In the genomic region with DNA sequence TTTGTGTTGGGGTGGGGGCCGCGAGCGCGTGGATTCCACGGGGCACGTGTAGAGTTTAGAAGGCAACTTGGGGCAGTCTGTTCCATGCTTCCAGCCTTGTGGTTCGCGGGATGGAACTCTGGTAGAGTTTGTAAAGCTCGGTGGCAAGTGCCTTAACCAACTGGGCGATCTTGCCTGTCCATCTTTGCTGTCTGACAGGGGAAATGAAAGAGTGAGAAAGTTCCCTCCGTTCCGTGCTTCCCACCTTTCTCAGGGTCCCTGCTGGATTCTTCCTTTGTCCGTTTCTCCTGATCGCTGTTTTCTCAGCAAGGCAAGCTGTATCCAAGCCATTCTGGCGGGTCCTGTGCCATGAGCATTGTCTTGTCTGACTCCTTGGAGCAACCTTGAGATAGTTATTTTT, we compare ENCODE assay signal across 8 mouse cellular contexts. TPM values are rescaled to one million over a fixed set of nuclear protein-coding genes. Genes with fewer than 3 reads are reported as not detected.
DNase-seq lines count a peak whose midpoint lies in the region; ATAC-seq and TF ChIP-seq lines count a peak whose summit lies in the region.

No protein-coding gene starts in this region.

- peak overlapping the region; percentile 87 for H3K4me3 ChIP-seq in heart, adult 2 months
- H3K4me3 ChIP-seq in MEL (ENCODE audit: control insufficient read depth in 1 of 2, insufficient read depth in 1 of 2, low read depth in 2 of 2, low read length in 2 of 2), result peak overlapping the region; percentile 68 to 79
- H3K4me3 ChIP-seq in forebrain, embryonic 15.5 days, result peak overlapping the region; percentile 75
- H3K4me3 ChIP-seq in liver, postnatal 0 days (ENCODE audit: low read depth, low read length), result peak overlapping the region; percentile 92

- intact Hi-C loops in heart, adult 2 months (cut with DNase I), result no loop called here
- intact Hi-C loops in heart, postnatal 36 days (cut with DNase I), result no loop called here

- no peak for TF ChIP-seq RAD21 in MEL (IDR thresholded peaks at IDR 0.05; ENCODE audit: low read depth, low read length)

- TF ChIP-seq POLR2A in heart, adult 2 months (IDR thresholded peaks at IDR 0.05; ENCODE audit: insufficient read depth, low read depth, low read length), result no peak
- no peak; a peak in 1 of 4 replicates for TF ChIP-seq POLR2A in MEL (IDR thresholded peaks at IDR 0.05; ENCODE audit: control insufficient read depth in 1 of 2, insufficient read depth in 1 of 2, low read depth in 1 of 2, low read length in 2 of 2, poor library complexity in 1 of 2)

- WGBS in heart, adult 2 months, result 2% methylated on average over 15 of the region's 15 CpGs
- WGBS in forebrain, embryonic 15.5 days, result 7% methylated on average over 15 of the region's 15 CpGs
- WGBS in liver, postnatal 0 days (ENCODE audit: insufficient replicate concordance), result 2% methylated on average over 15 of the region's 15 CpGs

- no peak for DNase-seq in heart, adult 2 months
- no peak for DNase-seq in heart, postnatal 36 days
- DNase-seq in MEL (ENCODE audit: low read depth, low spot score), result peak; percentile 62
- no peak for DNase-seq in liver, postnatal 0 days
- no peak for DNase-seq in adrenal gland, adult 18-20 months (ENCODE audit: low spot score in 2 of 2)
- no peak for DNase-seq in layer of hippocampus, postnatal 36 days
- no peak for DNase-seq in kidney, adult 18-20 months

- peaks cover 5% of the 10 kb centered on the region for H3K4me1 ChIP-seq in heart, adult 2 months (ENCODE audit: control insufficient read depth, insufficient read depth, low read length)
- peaks cover 0 to 4% of the 10 kb centered on the region in 2 experiments; a peak in 2 of 4 replicates for H3K4me1 ChIP-seq in MEL (ENCODE audit: control insufficient read depth in 1 of 2, insufficient read depth in 2 of 2, low read length in 2 of 2)
- H3K4me1 ChIP-seq in forebrain, embryonic 15.5 days, result peaks cover 14% of the 10 kb centered on the region
- peaks cover 16% of the 10 kb centered on the region for H3K4me1 ChIP-seq in liver, postnatal 0 days (ENCODE audit: insufficient read depth)

- no peak for TF ChIP-seq EP300 in heart, adult 2 months (IDR thresholded peaks at IDR 0.05; ENCODE audit: insufficient read depth, low read depth, low read length)
- TF ChIP-seq EP300 in MEL (IDR thresholded peaks at IDR 0.05; ENCODE audit: low read depth in 1 of 2, low read length in 2 of 2), result no peak
- no peak for TF ChIP-seq EP300 in liver, postnatal 0 days (IDR thresholded peaks at IDR 0.05; ENCODE audit: low read depth)

- no peaks in the 10 kb centered on the region for H3K27me3 ChIP-seq in heart, adult 2 months (ENCODE audit: control insufficient read depth, insufficient read depth, low read length)
- no peaks in the 10 kb centered on the region for H3K27me3 ChIP-seq in MEL (ENCODE audit: control insufficient read depth in 1 of 2, insufficient read depth in 2 of 2, low read length in 2 of 2)
- peaks cover 17% of the 10 kb centered on the region; the same call in 1 of the 2 replicates for H3K27me3 ChIP-seq in forebrain, embryonic 15.5 days
- H3K27me3 ChIP-seq in liver, postnatal 0 days (ENCODE audit: insufficient read depth, low read length), result peaks cover 7% of the 10 kb centered on the region; the same call in 1 of the 2 replicates

- peak overlapping the region; percentile 89 for H3K9ac ChIP-seq in heart, adult 2 months (ENCODE audit: low read depth, low read length)
- peak overlapping the region; percentile 98 for H3K9ac ChIP-seq in MEL (ENCODE audit: control insufficient read depth, low read depth, low read length, poor library complexity, severe bottlenecking)
- H3K9ac ChIP-seq in forebrain, embryonic 15.5 days (replicated peaks), result peak overlapping the region; percentile 72
- peak overlapping the region; percentile 81 for H3K9ac ChIP-seq in liver, postnatal 0 days (replicated peaks)

- no peaks in the 10 kb centered on the region for H3K9me3 ChIP-seq in MEL (replicated peaks; ENCODE audit: insufficient read depth, low read length)
- no peaks in the 10 kb centered on the region for H3K9me3 ChIP-seq in forebrain, embryonic 15.5 days
- H3K9me3 ChIP-seq in liver, postnatal 0 days (ENCODE audit: low read length), result no peaks in the 10 kb centered on the region

- ATAC-seq in forebrain, embryonic 15.5 days (replicated peaks), result peak; percentile 27; the same call in 1 of the 2 replicates
- peak; percentile 51 for ATAC-seq in liver, postnatal 0 days

- H3K27ac ChIP-seq in heart, adult 2 months, result peak overlapping the region; percentile 81
- H3K27ac ChIP-seq in MEL (ENCODE audit: control insufficient read depth, low read depth, low read length), result peak overlapping the region; percentile 67
- H3K27ac ChIP-seq in forebrain, embryonic 15.5 days (replicated peaks), result no peak overlapping the region
- no peak overlapping the region for H3K27ac ChIP-seq in liver, postnatal 0 days (ENCODE audit: low read depth)

- peaks cover 3% of the 10 kb centered on the region; the same call in 1 of the 2 replicates for H3K79me2 ChIP-seq in heart, adult 2 months (replicated peaks; ENCODE audit: control insufficient read depth, insufficient read depth, low read length)
- peaks cover 25% of the 10 kb centered on the region for H3K79me2 ChIP-seq in MEL (ENCODE audit: control insufficient read depth, insufficient read depth, low read length, poor library complexity)

- H3K36me3 ChIP-seq in heart, adult 2 months (ENCODE audit: control insufficient read depth, insufficient read depth, low read length), result peaks cover 2% of the 10 kb centered on the region; the same call in 1 of the 2 replicates
- peaks cover 7 to 14% of the 10 kb centered on the region in 2 experiments for H3K36me3 ChIP-seq in MEL (ENCODE audit: control insufficient read depth in 1 of 2, insufficient read depth in 2 of 2, low read length in 2 of 2)
- H3K36me3 ChIP-seq in forebrain, embryonic 15.5 days, result no peaks in the 10 kb centered on the region
- peaks cover 13% of the 10 kb centered on the region for H3K36me3 ChIP-seq in liver, postnatal 0 days (replicated peaks; ENCODE audit: insufficient read depth, low read length)

- H3K4me2 ChIP-seq in forebrain, embryonic 15.5 days (replicated peaks), result peak overlapping the region; percentile 82
- peak overlapping the region; percentile 89 for H3K4me2 ChIP-seq in liver, postnatal 0 days (ENCODE audit: low read depth, low read length)

- TF ChIP-seq CTCF in heart, adult 2 months (IDR thresholded peaks at IDR 0.05), result no peak
- TF ChIP-seq CTCF in MEL (IDR thresholded peaks at IDR 0.05 in 2 of 3, conservative IDR thresholded peaks at IDR 0.05 in 1 of 3; ENCODE audit: control insufficient read depth in 1 of 3, insufficient read depth in 1 of 3, low read depth in 2 of 3, low read length in 3 of 3, poor library complexity in 1 of 3, severe bottlenecking in 1 of 3), result no peak
- no peak for TF ChIP-seq CTCF in liver, postnatal 0 days (IDR thresholded peaks at IDR 0.05; ENCODE audit: low read depth)

TF ChIP-seq in MEL, 35 proteins besides CTCF, POLR2A, EP300 and RAD21:
- TF ChIP-seq GABPA (IDR thresholded peaks at IDR 0.05; ENCODE audit: low read depth, low read length), result no peak
- no peak for TF ChIP-seq CHD1 (IDR thresholded peaks at IDR 0.05; ENCODE audit: low read depth, low read length)
- TF ChIP-seq MYC (IDR thresholded peaks at IDR 0.05; ENCODE audit: low read depth, low read length), result 0 out of 2 replicates have a peak, but pooled peaks have one; percentile 44
- no peak for TF ChIP-seq POLR2AphosphoS2 (IDR thresholded peaks at IDR 0.05; ENCODE audit: low read length)

RNA-seq across cellular contexts. Expression of a gene that starts 0.7 kb away (rescaled TPM):
- 10 to 100 TPM; 79.1 to 84.1 TPM for total RNA-seq in heart, adult 2 months (2021)
- 46.7 and 87.4 TPM in 2 replicates for polyA plus RNA-seq in heart, adult 2 months (2012; rRNA removed)
- total RNA-seq in heart, postnatal 36 days (2021), result 10 to 100 TPM; 72.1 to 74.7 TPM
- total RNA-seq in MEL (2012; rRNA removed), result 28.5 and 35.4 TPM in 2 replicates
- 10 to 100 TPM in 1 of 2 experiments, not detected in 1; 67.0 TPM for polyA plus RNA-seq in MEL (2012; ENCODE audit: insufficient read depth in 1 of 2, insufficient read length in 2 of 2, low read depth in 1 of 2, low replicate concordance in 2 of 2, missing spikeins in 1 of 2)
- polyA plus RNA-seq in forebrain, embryonic 15.5 days (2015; fragmentation: Nextera tagmentation; extraction: Ambion mirVana), result 31.1 and 33.2 TPM in 2 replicates
- 9.0 and 9.2 TPM in 2 replicates for polyA plus RNA-seq in liver, postnatal 0 days (2015; fragmentation: Nextera tagmentation; extraction: Ambion mirVana)
- 10 to 100 TPM; 39.5 to 41.5 TPM for total RNA-seq in adrenal gland, adult 18-20 months (2021)
- total RNA-seq in layer of hippocampus, postnatal 36 days (2021), result 10 to 100 TPM; 32.2 to 33.8 TPM

RNA-seq across cellular contexts. Expression of a gene that starts 10.8 kb away (rescaled TPM):
- total RNA-seq in heart, adult 2 months (2021), result under 1 TPM; 0.25 to 0.39 TPM
- polyA plus RNA-seq in heart, adult 2 months (2012; rRNA removed), result 0.44 and 0.51 TPM in 2 replicates
- total RNA-seq in heart, postnatal 36 days (2021), result under 1 TPM; 0.33 TPM
- total RNA-seq in MEL (2012; rRNA removed), result not detected in 2 replicates
- not detected for polyA plus RNA-seq in MEL (2012; ENCODE audit: insufficient read depth in 1 of 2, insufficient read length in 2 of 2, low read depth in 1 of 2, low replicate concordance in 2 of 2, missing spikeins in 1 of 2)
- 0.31 and 0.43 TPM in 2 replicates for polyA plus RNA-seq in forebrain, embryonic 15.5 days (2015; fragmentation: Nextera tagmentation; extraction: Ambion mirVana)
- 0.12 and 0.22 TPM in 2 replicates for polyA plus RNA-seq in liver, postnatal 0 days (2015; fragmentation: Nextera tagmentation; extraction: Ambion mirVana)
- 10 to 100 TPM; 43.7 to 54.7 TPM for total RNA-seq in adrenal gland, adult 18-20 months (2021)
- under 1 TPM; 0.61 to 0.72 TPM for total RNA-seq in layer of hippocampus, postnatal 36 days (2021)

Comparison
In these comparisons a context has a peak if more than half of its experiments do, and no peak if none do; other contexts are left out.
1. H3K27ac ChIP-seq: peak in heart, adult 2 months (single experiment) and MEL (single experiment); none in forebrain, embryonic 15.5 days (single experiment) and liver, postnatal 0 days (single experiment).
2. RNA of a gene that starts 10.8 kb away (total RNA-seq): 43.7 to 54.7 TPM in adrenal gland, adult 18-20 months; 0.61 to 0.72 TPM in layer of hippocampus, postnatal 36 days, 0.25 to 0.39 TPM in heart, adult 2 months, 0.33 TPM in heart, postnatal 36 days and not detected in MEL; every median in the first group is over 10 times any median in the second.
3. Peak in every context shown above with its lines, with median percentiles within 50 percentile points of each other: H3K4me3 ChIP-seq and H3K9ac ChIP-seq.